Mouse (Mus musculus) liver, embryonic 14.5 days (tissue): Measurements from ENCODE around the gene Galm. TPM values are rescaled to one million over a fixed set of nuclear protein-coding genes. Genes with fewer than 3 reads are reported as not detected.

Source experiments
- ATAC-seq: fragments of 200-750 bp; cut with Nextera tagmentation; 2 replicates; pipeline ENCODE4 v1.8.0; 2017; ENCODE audit warnings: moderate number of reproducible peaks, mild to moderate bottlenecking, moderate library complexity; ENCODE audit not compliant: insufficient read depth
- DNase-seq, 3 experiments: peaks; one replicate each; pipeline ENCODE4 v3.0.0-alpha.2; 2012 to 2013; ENCODE audit warnings: low read depth in 3 of 3, low spot score in 3 of 3
- H3K27ac ChIP-seq: fragments of 300-500 bp; sonication (generic); 2 replicates; pipeline ENCODE4 v1.5.1; 2014; ENCODE audit warnings: moderate library complexity, mild to moderate bottlenecking, control low read depth, inconsistent platforms
- H3K27me3 ChIP-seq: fragments of 300-500 bp; sonication (generic); 2 replicates; pipeline ENCODE4 v1.6.1; 2014; ENCODE audit warnings: mild to moderate bottlenecking, low read length, moderate library complexity; ENCODE audit not compliant: control insufficient read depth, insufficient read depth
- H3K36me3 ChIP-seq: fragments of 300-500 bp; sonication (generic); replicated peaks from 2 replicates; pipeline ENCODE4 v1.6.1; 2014; ENCODE audit warnings: low read depth; ENCODE audit not compliant: control insufficient read depth, insufficient read depth
- H3K4me1 ChIP-seq, 2 experiments: fragments of 200-500 bp in 1 of 2; fragments of 300-500 bp in 1 of 2; sonication (generic) in 1 of 2; replicated peaks; 2 replicates each; pipeline ENCODE4 v1.6.1; 2012 to 2014; ENCODE audit warnings: antibody characterized with exemption in 1 of 2, inconsistent platforms in 1 of 2, low read length in 1 of 2; ENCODE audit not compliant: control insufficient read depth in 2 of 2, insufficient read depth in 2 of 2
- H3K4me2 ChIP-seq: fragments of 300-500 bp; sonication (generic); 2 replicates; pipeline ENCODE4 v1.6.1; 2014; ENCODE audit warnings: low read depth, mild to moderate bottlenecking, control low read depth, moderate library complexity
- H3K4me3 ChIP-seq, 2 experiments: fragments of 200-500 bp in 1 of 2; fragments of 300-500 bp in 1 of 2; sonication (generic) in 1 of 2; 2 replicates each; pipeline ENCODE4 v1.5.1; 2012 to 2014; ENCODE audit warnings: low read depth in 2 of 2, low read length in 2 of 2, mild to moderate bottlenecking in 2 of 2, control low read depth in 1 of 2, inconsistent platforms in 1 of 2, moderate library complexity in 1 of 2; ENCODE audit not compliant: insufficient read depth in 1 of 2
- H3K9ac ChIP-seq: fragments of 300-500 bp; sonication (generic); replicated peaks from 2 replicates; pipeline ENCODE4 v1.6.1; 2014; ENCODE audit warnings: mild to moderate bottlenecking, control low read depth, moderate library complexity
- H3K9me3 ChIP-seq: fragments of 300-500 bp; sonication (generic); 2 replicates; pipeline ENCODE4 v1.6.1; 2016; ENCODE audit warnings: low read length, mixed read lengths; ENCODE audit not compliant: control insufficient read depth
- CTCF ChIP-seq: IDR thresholded peaks from 2 replicates; pipeline ENCODE4 v1.5.1; 2016; ENCODE audit warnings: antibody characterized with exemption, low read depth, control low read depth
- EP300 ChIP-seq: IDR thresholded peaks from 2 replicates; pipeline ENCODE4 v1.6.1; 2016; ENCODE audit warnings: antibody characterized with exemption, low read depth
- WGBS: fragments of 180-500 bp; shearing (Covaris S2); extraction: QIAGEN DNeasy Blood & Tissue Kit; methylation state at CpG from one replicate; pipeline ENCODE4 v1.1.7; 2014; ENCODE audit not compliant: insufficient replicate concordance; 5-methylcytosine and 5-hydroxymethylcytosine counted together
- polyA plus RNA-seq, 2 experiments: library from polyadenylated mRNA; depleted of rRNA in 1 of 2; stranded (reverse) in 1 of 2; unstranded in 1 of 2; fragments of >200 nt; fragmentation: Nextera tagmentation in 1 of 2; extraction: Ambion mirVana in 1 of 2; gene quantifications; 2 replicates each; pipeline versions ENCODE4 v1.2.1 to v1.2.3; 2012 to 2014

Galm gene
- polyA plus RNA-seq, 2 experiments: 14.0 to 22.7 TPM

DNA sequence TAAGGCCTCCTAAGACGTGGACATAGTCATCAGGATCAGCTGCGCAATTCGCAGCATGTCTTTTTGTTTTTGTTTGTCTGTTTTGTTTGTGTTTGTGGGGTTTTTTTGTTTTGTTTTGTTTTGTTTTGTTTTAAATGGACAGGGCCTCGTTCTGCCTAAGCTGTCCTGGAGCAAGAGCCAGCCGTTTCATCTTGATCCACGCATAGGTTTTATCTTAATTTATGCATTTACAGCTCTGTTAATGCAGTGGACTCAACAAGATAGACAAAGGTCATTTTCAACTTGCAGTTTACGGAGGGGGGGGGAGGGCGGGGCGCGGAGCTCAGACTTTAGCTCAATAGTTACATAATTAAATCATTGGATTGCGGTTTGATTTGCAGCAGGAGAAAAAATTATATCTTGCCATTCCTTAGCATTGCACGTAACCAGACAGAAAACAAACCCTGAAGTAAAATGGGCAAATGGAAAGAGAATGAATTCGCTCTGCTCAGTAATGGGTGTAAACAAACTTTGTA, 1.3 kb downstream of the Galm start:
- WGBS: 66% methylated on average over 13 of the region's 13 CpGs
- H3K4me2 ChIP-seq: peak overlapping the region; percentile 67
- no peak overlapping the region; the same call in 1 of the 2 replicates for H3K9ac ChIP-seq
- no peaks in the 10 kb centered on the region for H3K9me3 ChIP-seq
- H3K27me3 ChIP-seq: no peaks in the 10 kb centered on the region
- ATAC-seq (no peak), DNase-seq (no peak)
- peaks cover 0 to 16% of the 10 kb centered on the region in 2 experiments; a peak in 2 of 4 replicates for H3K4me1 ChIP-seq
- TF ChIP-seq EP300 (no peak), CTCF (no peak)
- peak overlapping the region; percentile 60 to 97; a peak in 3 of 4 replicates for H3K4me3 ChIP-seq
- H3K36me3 ChIP-seq: no peaks in the 10 kb centered on the region
- no peak overlapping the region for H3K27ac ChIP-seq

DNA sequence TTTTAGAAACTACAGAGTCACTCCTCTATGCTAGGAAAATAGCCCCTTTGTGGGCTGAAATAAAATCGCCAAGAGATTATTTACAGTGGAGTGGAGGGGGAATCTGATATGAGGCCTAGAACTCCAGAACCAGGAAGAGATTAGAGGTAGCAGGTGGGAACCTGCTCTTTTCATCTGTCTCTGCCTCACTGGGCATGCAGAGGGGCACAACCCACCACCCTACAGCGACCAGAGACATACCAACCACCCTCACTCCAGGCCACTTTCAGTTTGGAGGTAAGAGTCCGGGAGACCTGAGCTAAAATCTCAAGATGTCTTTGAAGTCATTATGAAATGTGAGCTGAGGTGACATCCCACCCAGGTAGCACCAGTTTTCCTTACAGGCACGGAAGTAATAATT, 2.1 kb downstream of the Galm start:
- WGBS: 59% methylated on average over 4 of the region's 4 CpGs
- H3K9me3 ChIP-seq: no peaks in the 10 kb centered on the region
- peaks cover 0 to 16% of the 10 kb centered on the region in 2 experiments; a peak in 2 of 4 replicates for H3K4me1 ChIP-seq
- peak overlapping the region; percentile 67; the same call in 1 of the 2 replicates for H3K4me2 ChIP-seq
- no peak for TF ChIP-seq EP300
- TF ChIP-seq CTCF: no peak
- H3K4me3 ChIP-seq: no peak overlapping the region
- H3K36me3 ChIP-seq: no peaks in the 10 kb centered on the region
- ATAC-seq (no peak), DNase-seq (no peak)
- H3K27me3 ChIP-seq: no peaks in the 10 kb centered on the region
- H3K9ac ChIP-seq: no peak overlapping the region
- no peak overlapping the region for H3K27ac ChIP-seq

DNA sequence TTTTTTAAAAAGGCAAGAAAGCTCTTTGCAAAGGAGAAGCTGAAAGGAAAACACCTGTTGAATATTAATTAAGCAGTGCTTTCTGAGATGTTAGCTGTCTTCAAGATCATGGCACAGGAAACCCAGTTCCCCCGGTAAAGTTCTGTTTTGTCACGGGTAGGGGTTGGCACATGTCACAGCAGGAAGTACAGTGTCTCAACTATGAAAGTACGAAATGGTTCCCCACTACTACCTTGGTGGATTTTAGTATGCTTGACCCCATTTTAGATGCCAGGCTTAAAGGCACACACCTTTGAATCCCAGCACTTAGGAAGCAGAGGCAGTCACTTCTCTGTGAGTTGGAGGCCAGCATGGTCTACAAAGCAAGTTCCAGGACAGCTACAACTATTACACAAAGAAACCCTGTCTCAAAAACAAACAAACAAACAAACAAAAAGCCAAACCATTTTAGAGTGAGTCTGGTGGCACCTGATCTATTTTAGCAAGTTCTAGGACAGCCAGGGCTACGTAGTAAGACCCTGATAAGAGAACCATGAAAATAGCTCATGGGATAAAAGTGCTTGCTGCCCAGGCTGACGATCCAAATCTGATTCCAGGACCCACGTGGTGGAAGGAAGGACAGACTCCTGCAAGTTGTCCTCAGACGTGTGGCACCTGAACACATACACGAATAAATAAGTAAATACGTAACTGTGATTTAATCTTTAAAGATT, 3.6 kb downstream of the Galm start:
- Histone ChIP-seq H3K4me1 (peaks cover 0 to 16% of the 10 kb centered on the region in 2 experiments; a peak in 2 of 4 replicates), H3K27ac (no peak overlapping the region), H3K4me3 (no peak overlapping the region), H3K36me3 (no peaks in the 10 kb centered on the region), H3K9me3 (no peaks in the 10 kb centered on the region), H3K4me2 (peak overlapping the region; percentile 29; the same call in 1 of the 2 replicates), H3K9ac (no peak overlapping the region), H3K27me3 (no peaks in the 10 kb centered on the region)
- WGBS: 42% methylated on average over 9 of the region's 9 CpGs
- ATAC-seq (no peak), DNase-seq (no peak)
- TF ChIP-seq EP300 (no peak), CTCF (no peak)

DNA sequence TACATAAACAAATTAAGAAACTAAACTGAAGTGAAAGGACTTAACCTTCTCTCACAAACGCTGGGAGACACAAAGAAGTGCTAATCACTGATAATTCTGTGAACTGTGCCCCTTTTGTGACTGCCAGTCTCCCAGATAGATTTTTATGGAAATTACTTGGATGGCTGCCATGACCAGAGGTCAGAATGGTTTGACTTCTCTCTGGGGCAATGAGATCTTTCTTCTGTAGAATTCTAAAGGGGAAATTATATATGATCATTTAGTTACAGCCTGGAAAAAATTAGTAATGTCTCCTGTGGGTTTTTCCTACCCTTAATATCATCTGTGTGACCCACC, 4.1 kb downstream of the Galm start:
- Histone ChIP-seq H3K9ac (no peak overlapping the region), H3K36me3 (no peaks in the 10 kb centered on the region), H3K4me1 (peaks cover 0 to 16% of the 10 kb centered on the region in 2 experiments; a peak in 2 of 4 replicates), H3K9me3 (no peaks in the 10 kb centered on the region), H3K27ac (no peak overlapping the region), H3K4me2 (peak overlapping the region; percentile 29), H3K27me3 (no peaks in the 10 kb centered on the region), H3K4me3 (no peak overlapping the region)
- TF ChIP-seq EP300: no peak
- no peak for TF ChIP-seq CTCF
- no peak for ATAC-seq
- DNase-seq: no peak
- WGBS: 46% methylated on average over 1 of the region's 1 CpGs

DNA sequence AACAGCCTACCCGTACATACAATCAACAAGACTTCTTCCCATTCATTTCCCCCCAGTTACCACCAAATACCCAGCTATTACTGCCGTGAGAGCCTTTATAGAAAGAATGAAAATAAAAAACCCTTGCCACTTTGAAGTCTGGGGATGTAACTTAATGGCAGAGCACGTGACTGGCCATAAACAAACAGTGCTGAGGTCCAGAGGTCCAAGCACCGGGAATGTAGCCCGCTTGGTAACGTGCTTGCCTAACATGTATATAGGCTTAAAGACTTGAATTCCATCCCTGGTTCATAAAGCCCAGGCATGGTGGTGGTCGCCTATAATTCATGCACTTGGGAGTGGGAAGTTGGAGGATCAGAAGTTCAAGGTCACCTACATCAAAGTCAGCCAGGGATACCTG, 4.6 kb downstream of the Galm start:
- no peak overlapping the region for H3K4me3 ChIP-seq
- DNase-seq: no peak
- WGBS: 65% methylated on average over 7 of the region's 7 CpGs
- H3K27ac ChIP-seq: no peak overlapping the region
- H3K4me1 ChIP-seq: peaks cover 0 to 16% of the 10 kb centered on the region in 2 experiments; a peak in 2 of 4 replicates
- H3K9me3 ChIP-seq: no peaks in the 10 kb centered on the region
- peak overlapping the region; percentile 29 for H3K4me2 ChIP-seq
- no peaks in the 10 kb centered on the region for H3K27me3 ChIP-seq
- H3K9ac ChIP-seq: no peak overlapping the region
- H3K36me3 ChIP-seq: no peaks in the 10 kb centered on the region
- TF ChIP-seq CTCF: no peak
- no peak for TF ChIP-seq EP300
- peak; percentile 50; the same call in 1 of the 2 replicates for ATAC-seq
